Mouse (Mus musculus) liver, postnatal 0 days (tissue): ENCODE measurements around the gene Gpt2.

Experiments
- CTCF ChIP-seq: sonication (generic); IDR thresholded peaks from 2 replicates; pipeline ENCODE4 v1.5.1; 2016; ENCODE audit warnings: antibody characterized with exemption, low read depth
- EP300 ChIP-seq: IDR thresholded peaks from 2 replicates; pipeline ENCODE4 v1.6.1; 2016; ENCODE audit warnings: antibody characterized with exemption, low read depth, mild to moderate bottlenecking

DNA sequence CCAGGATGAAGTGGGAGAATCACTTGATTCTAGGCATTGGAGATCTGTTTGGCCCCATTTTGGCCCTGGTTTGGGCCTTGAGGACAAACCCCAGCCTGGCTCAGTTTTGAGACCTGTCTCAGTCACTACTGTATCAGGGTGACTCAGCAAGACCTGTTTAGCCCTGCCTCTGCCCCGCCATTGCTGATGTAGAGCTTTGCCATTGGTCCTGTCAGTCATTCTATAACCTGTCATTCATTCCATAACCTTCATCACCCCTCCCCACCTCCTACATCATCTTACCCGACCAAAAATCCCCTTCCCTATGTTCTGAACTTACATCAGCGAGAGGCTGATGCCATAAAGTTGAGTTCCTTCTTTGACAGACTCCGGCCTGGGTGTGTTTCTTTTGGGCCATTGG is 40.5 kb downstream of the Gpt2 start:
- TF ChIP-seq CTCF (no peak), EP300 (no peak)
